Mouse (Mus musculus) G1E (cell line): Measurements from ENCODE around the gene Iscu. TPM values are rescaled to one million over a fixed set of nuclear protein-coding genes. Genes with fewer than 3 reads are reported as not detected.

Experiments
- ATAC-seq: 2 replicates; pipeline ENCODE4 v1.8.0; 2016; ENCODE audit warnings: mild to moderate bottlenecking; ENCODE audit not compliant: insufficient number of reproducible peaks, poor library complexity, low FRiP score, severe bottlenecking; ENCODE audit errors: extremely low read depth
- DNase-seq: peaks from one replicate; pipeline ENCODE4 v3.0.0; 2012; ENCODE audit warnings: low spot score
- H3K27me3 ChIP-seq: 2 replicates; pipeline ENCODE4 v1.6.1; 2012; ENCODE audit warnings: mild to moderate bottlenecking, low read length, inconsistent platforms; ENCODE audit not compliant: insufficient read depth
- H3K36me3 ChIP-seq: replicated peaks from 2 replicates; pipeline ENCODE3; 2012; ENCODE audit warnings: mild to moderate bottlenecking, inconsistent platforms
- H3K4me1 ChIP-seq: 2 replicates; pipeline ENCODE4 v1.6.1; 2012; ENCODE audit warnings: low read depth, low read length, inconsistent platforms, mixed read lengths; ENCODE audit not compliant: insufficient read depth
- H3K4me3 ChIP-seq: 2 replicates; pipeline ENCODE4 v1.5.1; 2012; ENCODE audit warnings: low read depth, mild to moderate bottlenecking, inconsistent platforms, low read length, moderate library complexity, mixed read lengths
- H3K9me3 ChIP-seq: replicated peaks from 2 replicates; pipeline ENCODE4 v1.6.1; 2012; ENCODE audit warnings: inconsistent platforms
- CTCF ChIP-seq: IDR thresholded peaks from 2 replicates; pipeline ENCODE4 v1.5.1; 2012; ENCODE audit warnings: low read depth, low read length, inconsistent platforms, mixed read lengths
- GATA1 ChIP-seq: IDR thresholded peaks from 2 replicates; pipeline ENCODE4 v1.6.1; 2012; ENCODE audit warnings: borderline replicate concordance, low read length, inconsistent platforms, mixed read lengths
- GATA2 ChIP-seq: IDR thresholded peaks from 2 replicates; pipeline ENCODE4 v1.6.1; 2012; ENCODE audit warnings: low read depth, low read length, inconsistent platforms, borderline replicate concordance
- POLR2AphosphoS5 ChIP-seq: IDR thresholded peaks from 2 replicates; pipeline ENCODE4 v1.6.1; 2012; ENCODE audit warnings: low read depth, low read length, inconsistent platforms; ENCODE audit not compliant: insufficient replicate concordance
- TAL1 ChIP-seq: conservative IDR thresholded peaks from 2 replicates; pipeline ENCODE4 v1.6.1; 2012; ENCODE audit warnings: low read depth, low read length, inconsistent platforms, mixed read lengths
- polyA plus RNA-seq: library from polyadenylated mRNA; stranded (reverse); fragments of >175 nt; gene quantifications from 2 replicates; pipeline ENCODE4 v1.2.3, GENCODE M21; 2012
- total RNA-seq, 2 experiments: library from RNA; stranded (forward) in 1 of 2; stranded (reverse) in 1 of 2; fragments of 200-1000 nt in 1 of 2; fragments of >200 nt in 1 of 2; fragmentation: Nextera tagmentation in 1 of 2; gene quantifications; 2 replicates each; pipeline ENCODE4 v1.2.3; 2014 to 2017

Gene Iscu
- total and polyA plus RNA-seq, 3 experiments, result 44.2 to 76.9 (median 50.7) TPM

- DNase-seq (no peak), ATAC-seq (no peak)
- Histone ChIP-seq H3K9me3 (no peaks in the 10 kb centered on the region), H3K4me3 (no peak overlapping the region), H3K27me3 (no peaks in the 10 kb centered on the region), H3K4me1 (no peaks in the 10 kb centered on the region), H3K36me3 (peaks cover 99% of the 10 kb centered on the region)
- no peak for TF ChIP-seq POLR2AphosphoS5
- no peak for TF ChIP-seq GATA2
- no peak for TF ChIP-seq TAL1
- TF ChIP-seq CTCF, result no peak
- TF ChIP-seq GATA1, result no peak
Measured at GRCm38 (mm10) chr5:113751521-113752157, 20.9 kb upstream of the Iscu start.

- Histone ChIP-seq H3K4me1 (no peaks in the 10 kb centered on the region), H3K9me3 (no peaks in the 10 kb centered on the region), H3K36me3 (peaks cover 100% of the 10 kb centered on the region), H3K27me3 (no peaks in the 10 kb centered on the region), H3K4me3 (no peak overlapping the region)
- DNase-seq, result no peak
- TF ChIP-seq CTCF, result no peak
- no peak for TF ChIP-seq GATA1
- TF ChIP-seq GATA2, result no peak
- TF ChIP-seq POLR2AphosphoS5, result no peak
- TF ChIP-seq TAL1, result no peak
- ATAC-seq, result no peak
Measured at GRCm38 (mm10) chr5:113755347-113756030, 17.1 kb upstream of the Iscu start.

GRCm38 (mm10) chr5:113761585-113761984, 11.0 kb upstream of the Iscu start:
- DNase-seq (no peak), ATAC-seq (no peak)
- Histone ChIP-seq H3K27me3 (no peaks in the 10 kb centered on the region), H3K36me3 (peaks cover 100% of the 10 kb centered on the region), H3K4me1 (peaks cover 19% of the 10 kb centered on the region), H3K9me3 (no peaks in the 10 kb centered on the region), H3K4me3 (no peak overlapping the region)
- TF ChIP-seq CTCF (no peak), TAL1 (no peak), POLR2AphosphoS5 (no peak), GATA2 (no peak), GATA1 (no peak)

GRCm38 (mm10) chr5:113764426-113764825, 8.1 kb upstream of the Iscu start:
- Histone ChIP-seq H3K36me3 (peaks cover 98% of the 10 kb centered on the region), H3K27me3 (no peaks in the 10 kb centered on the region), H3K9me3 (no peaks in the 10 kb centered on the region), H3K4me1 (peaks cover 34% of the 10 kb centered on the region), H3K4me3 (no peak overlapping the region)
- no peak for TF ChIP-seq CTCF
- TF ChIP-seq GATA2, result no peak
- TF ChIP-seq TAL1, result no peak
- TF ChIP-seq POLR2AphosphoS5, result no peak
- TF ChIP-seq GATA1, result no peak
- ATAC-seq (no peak), DNase-seq (no peak)

GRCm38 (mm10) chr5:113765641-113766526, 6.7 kb upstream of the Iscu start:
- no peak for TF ChIP-seq CTCF
- Histone ChIP-seq H3K4me3 (no peak overlapping the region), H3K27me3 (no peaks in the 10 kb centered on the region), H3K36me3 (peaks cover 92% of the 10 kb centered on the region), H3K4me1 (peaks cover 45% of the 10 kb centered on the region), H3K9me3 (no peaks in the 10 kb centered on the region)
- DNase-seq (no peak), ATAC-seq (no peak)

GRCm38 (mm10) chr5:113768806-113769205, 3.7 kb upstream of the Iscu start:
- H3K27me3 ChIP-seq, result no peaks in the 10 kb centered on the region
- DNase-seq, result no peak
- H3K4me1 ChIP-seq, result peaks cover 49% of the 10 kb centered on the region
- no peak overlapping the region for H3K4me3 ChIP-seq
- peaks cover 63% of the 10 kb centered on the region for H3K36me3 ChIP-seq
- TF ChIP-seq GATA2 (no peak), GATA1 (no peak), TAL1 (no peak), CTCF (no peak), POLR2AphosphoS5 (no peak)
- H3K9me3 ChIP-seq, result no peaks in the 10 kb centered on the region
- ATAC-seq, result no peak
